8 mouse cellular contexts compared by ENCODE assay signal in genomic region chr10:18329096-18330038, GRCm38 (mm10). TPM values are rescaled to one million over a fixed set of nuclear protein-coding genes. Genes with fewer than 3 reads are reported as not detected.
DNase-seq lines count a peak whose midpoint lies in the region; ATAC-seq lines count a peak whose summit lies in the region.

No protein-coding gene starts in this region.

- peak overlapping the region; percentile 55 for H3K4me2 ChIP-seq in forebrain, embryonic 12.5 days
- H3K4me2 ChIP-seq in midbrain, embryonic 13.5 days (replicated peaks), result peak overlapping the region; percentile 54

- H3K27ac ChIP-seq in brown adipose tissue, adult 24 weeks (replicated peaks; ENCODE audit: low read depth, low read length), result no peak overlapping the region
- peak overlapping the region; percentile 36; the same call in 1 of the 2 replicates for H3K27ac ChIP-seq in forebrain, embryonic 12.5 days
- peak overlapping the region; percentile 35 for H3K27ac ChIP-seq in midbrain, embryonic 13.5 days

- ATAC-seq in forebrain, embryonic 12.5 days (ENCODE audit: low FRiP score), result peak; percentile 55
- peak; percentile 61 for ATAC-seq in midbrain, embryonic 13.5 days

- no peaks in the 10 kb centered on the region for H3K9me3 ChIP-seq in forebrain, embryonic 12.5 days
- H3K9me3 ChIP-seq in midbrain, embryonic 13.5 days, result no peaks in the 10 kb centered on the region

- H3K4me3 ChIP-seq in brown adipose tissue, adult 24 weeks (ENCODE audit: insufficient read depth, low read depth, low read length), result peak overlapping the region; percentile 32; the same call in 1 of the 2 replicates
- peak overlapping the region; percentile 32 for H3K4me3 ChIP-seq in forebrain, embryonic 12.5 days (replicated peaks)
- H3K4me3 ChIP-seq in midbrain, embryonic 13.5 days (replicated peaks), result peak overlapping the region; percentile 33

- H3K36me3 ChIP-seq in forebrain, embryonic 12.5 days (replicated peaks), result no peaks in the 10 kb centered on the region
- no peaks in the 10 kb centered on the region for H3K36me3 ChIP-seq in midbrain, embryonic 13.5 days

- intact Hi-C loops in heart, postnatal 25 days (cut with DNase I), result no loop called here

- H3K9ac ChIP-seq in forebrain, embryonic 12.5 days, result peak overlapping the region; percentile 41
- H3K9ac ChIP-seq in midbrain, embryonic 13.5 days (replicated peaks), result peak overlapping the region; percentile 65

- 3% methylated on average over 23 of the region's 23 CpGs for WGBS in forebrain, embryonic 12.5 days
- 3% methylated on average over 21 of the region's 23 CpGs for WGBS in midbrain, embryonic 13.5 days

- DNase-seq in Muller cell, postnatal 12 days (ENCODE audit: inconsistent ontology term), result peak; percentile 95
- peak; percentile 21 for DNase-seq in heart, postnatal 25 days (ENCODE audit: low spot score)
- peak; percentile 55 to 64 for DNase-seq in kidney, postnatal 4 days
- DNase-seq in urinary bladder, postnatal 25 days (ENCODE audit: low spot score), result peak; percentile 64
- no peak for DNase-seq in left cerebral cortex, adult 8-10 months (ENCODE audit: low spot score in 2 of 2)

- peaks cover 8% of the 10 kb centered on the region for H3K4me1 ChIP-seq in brown adipose tissue, adult 24 weeks (ENCODE audit: control insufficient read depth, insufficient read depth, insufficient read length, low read length)
- H3K4me1 ChIP-seq in forebrain, embryonic 12.5 days, result peaks cover 39% of the 10 kb centered on the region
- peaks cover 21% of the 10 kb centered on the region for H3K4me1 ChIP-seq in midbrain, embryonic 13.5 days (replicated peaks)

- peaks cover 8% of the 10 kb centered on the region; the same call in 1 of the 2 replicates for H3K27me3 ChIP-seq in forebrain, embryonic 12.5 days
- peaks cover 16% of the 10 kb centered on the region for H3K27me3 ChIP-seq in midbrain, embryonic 13.5 days

RNA-seq across cellular contexts. Expression of gene Nhsl1, which starts 10.6 kb away (rescaled TPM):
- 0.50 and 1.6 TPM in 2 replicates for polyA plus RNA-seq in brown adipose tissue, adult 24 weeks (2012; ENCODE audit: insufficient read depth, insufficient read length, missing spikeins)
- 15.9 and 17.2 TPM in 2 replicates for polyA plus RNA-seq in forebrain, embryonic 12.5 days (2016; fragmentation: Nextera tagmentation; extraction: Ambion mirVana)
- total RNA-seq in heart, postnatal 25 days (2021), result 10 to 100 TPM; 19.2 to 21.4 TPM
- polyA plus RNA-seq in midbrain, embryonic 13.5 days (2015; fragmentation: Nextera tagmentation; extraction: Ambion mirVana), result 14.3 TPM in 2 replicates
- 10 to 100 TPM; 22.8 to 26.2 (median 23.7) TPM for total RNA-seq in left cerebral cortex, adult 8-10 months (2022)

Comparison
In these comparisons a context has a peak if more than half of its experiments do, and no peak if none do; other contexts are left out.
1. DNase-seq: peak in Muller cell, postnatal 12 days (single experiment), heart, postnatal 25 days (single experiment), kidney, postnatal 4 days (2 of 2) and urinary bladder, postnatal 25 days (single experiment); none in left cerebral cortex, adult 8-10 months (0 of 2).
2. Peak in every context shown above with its lines, with median percentiles within 50 percentile points of each other: H3K4me3 ChIP-seq.